16 mouse cellular contexts compared by ENCODE assay signal in the genomic region with DNA sequence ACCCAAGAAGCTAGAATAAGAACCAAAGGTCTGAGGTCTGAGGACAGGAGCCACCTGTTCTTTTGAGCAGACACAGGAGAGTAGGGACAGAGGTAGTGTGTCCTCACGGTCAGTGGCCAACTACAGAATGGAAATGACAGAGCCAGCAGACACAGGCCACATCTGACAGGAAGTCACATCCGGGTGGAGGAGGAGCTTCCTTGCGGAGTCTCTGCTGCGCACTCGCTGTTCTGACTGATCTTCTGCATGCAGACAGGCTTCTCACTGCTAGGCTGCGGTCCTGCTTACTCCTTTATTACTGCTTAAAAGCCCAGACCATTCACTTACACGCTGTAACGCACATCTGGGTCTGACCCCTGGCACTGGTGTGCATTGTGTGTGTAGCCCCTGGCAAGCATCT. TPM values are rescaled to one million over a fixed set of nuclear protein-coding genes. Genes with fewer than 3 reads are reported as not detected.
DNase-seq lines count a peak whose midpoint lies in the region; ATAC-seq and TF ChIP-seq lines count a peak whose summit lies in the region.
"Had no signal": no experiment of that assay in that cellular context is flagged by ENCODE, and none has a peak within 500 bp of the region (broad histone marks: within the 10 kb centered on the region; RNA-seq: fewer than 3 reads in every experiment).

No protein-coding gene starts in this region.

- peaks cover 45% of the 10 kb centered on the region for H3K4me1 ChIP-seq in heart, embryonic 10.5 days
- H3K4me1 ChIP-seq in heart, embryonic 15.5 days (replicated peaks): peaks cover 54% of the 10 kb centered on the region
- no peaks in the 10 kb centered on the region; the same call in 1 of the 2 replicates for H3K4me1 ChIP-seq in lung, embryonic 14.5 days (ENCODE audit: insufficient read depth)
- H3K4me1 ChIP-seq in embryonic facial prominence, embryonic 10.5 days: peaks cover 45% of the 10 kb centered on the region

- H3K4me3 ChIP-seq in heart, embryonic 10.5 days: no peak overlapping the region
- H3K4me3 ChIP-seq in heart, embryonic 15.5 days: no peak overlapping the region
- H3K4me3 ChIP-seq in lung, embryonic 14.5 days (ENCODE audit: low read depth, low read length): no peak overlapping the region
- H3K4me3 ChIP-seq in embryonic facial prominence, embryonic 10.5 days: no peak overlapping the region
- H3K4me3 ChIP-seq: liver, embryonic 12.5 days; neural tube, embryonic 12.5 days had no signal

- no peak overlapping the region for H3K27ac ChIP-seq in heart, embryonic 10.5 days
- 0 out of 2 replicates have a peak overlapping the region, but pooled peaks have one; percentile 15 for H3K27ac ChIP-seq in heart, embryonic 15.5 days
- H3K27ac ChIP-seq in lung, embryonic 14.5 days (ENCODE audit: low read depth): no peak overlapping the region
- H3K27ac ChIP-seq in embryonic facial prominence, embryonic 10.5 days (replicated peaks): no peak overlapping the region
- H3K27ac ChIP-seq: liver, embryonic 12.5 days; macrophage; neural tube, embryonic 12.5 days had no signal

- no peak for ATAC-seq in heart, embryonic 15.5 days (replicated peaks; ENCODE audit: insufficient number of reproducible peaks, insufficient read depth, low FRiP score, low read depth)
- ATAC-seq in lung, embryonic 14.5 days (ENCODE audit: insufficient read depth): no peak
- ATAC-seq: forebrain, embryonic 14.5 days; liver, embryonic 12.5 days; midbrain, embryonic 16.5 days had no signal

- TF ChIP-seq CTCF in lung, embryonic 14.5 days (IDR thresholded peaks at IDR 0.05; ENCODE audit: low read depth): no peak

- H3K9me3 ChIP-seq in heart, embryonic 10.5 days: no peaks in the 10 kb centered on the region
- H3K9me3 ChIP-seq in heart, embryonic 15.5 days (replicated peaks): no peaks in the 10 kb centered on the region
- no peaks in the 10 kb centered on the region for H3K9me3 ChIP-seq in lung, embryonic 14.5 days (ENCODE audit: low read depth, low read length)
- H3K9me3 ChIP-seq in embryonic facial prominence, embryonic 10.5 days: no peaks in the 10 kb centered on the region
- H3K9me3 ChIP-seq: liver, embryonic 12.5 days; neural tube, embryonic 12.5 days had no signal

- H3K36me3 ChIP-seq in heart, embryonic 10.5 days: peaks cover 76% of the 10 kb centered on the region
- peaks cover 56% of the 10 kb centered on the region for H3K36me3 ChIP-seq in heart, embryonic 15.5 days
- H3K36me3 ChIP-seq in lung, embryonic 14.5 days (ENCODE audit: insufficient read depth): peaks cover 75% of the 10 kb centered on the region
- peaks cover 96% of the 10 kb centered on the region for H3K36me3 ChIP-seq in embryonic facial prominence, embryonic 10.5 days (replicated peaks)

- no peak overlapping the region for H3K4me2 ChIP-seq in heart, embryonic 15.5 days
- H3K4me2 ChIP-seq in lung, embryonic 14.5 days: no peak overlapping the region
- H3K4me2 ChIP-seq: liver, embryonic 12.5 days; neural tube, embryonic 12.5 days had no signal

- peak; percentile 75 for DNase-seq in heart, adult 8-10 months (ENCODE audit: low spot score)
- DNase-seq in heart, embryonic 10.5 days (ENCODE audit: low spot score): no peak
- DNase-seq in T-cell, adult 2 months (ENCODE audit: low spot score): peak; percentile 31
- peak; percentile 50 for DNase-seq in lung, embryonic 14.5 days
- no peak for DNase-seq in cerebellum, adult 11 months
- DNase-seq in embryonic facial prominence, embryonic 10.5 days (ENCODE audit: low spot score): no peak
- DNase-seq: adrenal gland, adult 8-10 months; retina, postnatal 1 day; spleen, adult 18-20 months; thymus, postnatal 36 days had no signal

- H3K9ac ChIP-seq in heart, embryonic 15.5 days: no peak overlapping the region
- no peak overlapping the region for H3K9ac ChIP-seq in lung, embryonic 14.5 days
- H3K9ac ChIP-seq: liver, embryonic 12.5 days; neural tube, embryonic 12.5 days had no signal

- no peaks in the 10 kb centered on the region for H3K27me3 ChIP-seq in heart, embryonic 10.5 days (ENCODE audit: insufficient read depth, poor library complexity, severe bottlenecking)
- no peaks in the 10 kb centered on the region for H3K27me3 ChIP-seq in heart, embryonic 15.5 days
- H3K27me3 ChIP-seq in lung, embryonic 14.5 days (ENCODE audit: insufficient read depth, low read length): no peaks in the 10 kb centered on the region
- no peaks in the 10 kb centered on the region for H3K27me3 ChIP-seq in embryonic facial prominence, embryonic 10.5 days (replicated peaks; ENCODE audit: low read depth, poor library complexity, severe bottlenecking)
- H3K27me3 ChIP-seq: liver, embryonic 12.5 days; neural tube, embryonic 12.5 days had no signal

- 80% methylated on average over 8 of the region's 8 CpGs for WGBS in heart, embryonic 10.5 days
- WGBS in heart, embryonic 15.5 days: 81% methylated on average over 8 of the region's 8 CpGs
- WGBS in lung, embryonic 14.5 days: 80% methylated on average over 8 of the region's 8 CpGs
- WGBS in embryonic facial prominence, embryonic 10.5 days: 73% methylated on average over 8 of the region's 8 CpGs

RNA-seq across cellular contexts. Expression of a gene that starts 9.0 kb away (rescaled TPM):
- 10 to 100 TPM; 92.2 to 93.9 (median 93.1) TPM for total RNA-seq in heart, adult 8-10 months (2022)
- polyA plus RNA-seq in heart, embryonic 10.5 days (2016; fragmentation: Nextera tagmentation; extraction: Ambion mirVana): 43.1 and 54.0 TPM in 2 replicates
- 42.5 and 46.6 TPM in 2 replicates for polyA plus RNA-seq in heart, embryonic 15.5 days (2015; fragmentation: Nextera tagmentation; extraction: Ambion mirVana)
- 24.7 and 30.3 TPM in 2 replicates for polyA plus RNA-seq in lung, embryonic 14.5 days (2014; fragmentation: Nextera tagmentation; extraction: Ambion mirVana)
- polyA plus RNA-seq in embryonic facial prominence, embryonic 10.5 days (2016; fragmentation: Nextera tagmentation; extraction: Ambion mirVana): 46.5 and 46.7 TPM in 2 replicates

RNA-seq across cellular contexts. Expression of a gene that starts 26.4 kb away (rescaled TPM):
- total RNA-seq in heart, adult 8-10 months (2022): 1 to 10 TPM; 4.7 to 5.8 (median 5.1) TPM
- 3.4 and 4.8 TPM in 2 replicates for polyA plus RNA-seq in heart, embryonic 10.5 days (2016; fragmentation: Nextera tagmentation; extraction: Ambion mirVana)
- 3.1 and 8.4 TPM in 2 replicates for polyA plus RNA-seq in heart, embryonic 15.5 days (2015; fragmentation: Nextera tagmentation; extraction: Ambion mirVana)
- 4.9 and 5.5 TPM in 2 replicates for polyA plus RNA-seq in lung, embryonic 14.5 days (2014; fragmentation: Nextera tagmentation; extraction: Ambion mirVana)
- polyA plus RNA-seq in embryonic facial prominence, embryonic 10.5 days (2016; fragmentation: Nextera tagmentation; extraction: Ambion mirVana): 6.1 and 6.3 TPM in 2 replicates

RNA-seq across cellular contexts. Expression of a gene that starts 45.3 kb away (rescaled TPM):
- 10 to 100 TPM; 19.9 to 28.9 (median 23.1) TPM for total RNA-seq in heart, adult 8-10 months (2022)
- polyA plus RNA-seq in heart, embryonic 10.5 days (2016; fragmentation: Nextera tagmentation; extraction: Ambion mirVana): 9.0 and 15.5 TPM in 2 replicates
- 5.1 and 6.0 TPM in 2 replicates for polyA plus RNA-seq in heart, embryonic 15.5 days (2015; fragmentation: Nextera tagmentation; extraction: Ambion mirVana)
- polyA plus RNA-seq in lung, embryonic 14.5 days (2014; fragmentation: Nextera tagmentation; extraction: Ambion mirVana): 8.7 and 9.6 TPM in 2 replicates
- 17.6 and 18.7 TPM in 2 replicates for polyA plus RNA-seq in embryonic facial prominence, embryonic 10.5 days (2016; fragmentation: Nextera tagmentation; extraction: Ambion mirVana)

Comparison
In these comparisons a context has a peak if more than half of its experiments do, and no peak if none do; other contexts are left out.
1. DNase-seq: peak in heart, adult 8-10 months (single experiment), T-cell, adult 2 months (single experiment) and lung, embryonic 14.5 days (single experiment); none in heart, embryonic 10.5 days (single experiment), cerebellum, adult 11 months (single experiment) and embryonic facial prominence, embryonic 10.5 days (single experiment).